Mouse (Mus musculus): ENCODE results near the gene Moxd1. TPM values are rescaled to one million over a fixed set of nuclear protein-coding genes. Genes with fewer than 3 reads are reported as not detected.

Moxd1 gene
- polyA plus RNA-seq, 1 experiment, result 12.8 TPM

Other genes with a start within 250 kb of the Moxd1 start
- gene Taar6, start 237.9 kb upstream of the Moxd1 start, polyA plus RNA-seq (2012; rRNA removed), result not detected in 2 replicates
- gene Taar7a, start 230.0 kb upstream of the Moxd1 start, polyA plus RNA-seq (2012; rRNA removed), result not detected in 2 replicates
- not detected in 2 replicates for gene Taar7b, start 223.6 kb upstream of the Moxd1 start, polyA plus RNA-seq (2012; rRNA removed)
- gene Taar7d, start 196.3 kb upstream of the Moxd1 start, polyA plus RNA-seq (2012; rRNA removed), result not detected in 2 replicates
- gene Taar7e, start 185.9 kb upstream of the Moxd1 start, polyA plus RNA-seq (2012; rRNA removed), result not detected in 2 replicates
- not detected in 2 replicates for gene Taar7f, start 174.0 kb upstream of the Moxd1 start, polyA plus RNA-seq (2012; rRNA removed)
- gene Taar8a, start 147.0 kb upstream of the Moxd1 start, polyA plus RNA-seq (2012; rRNA removed), result not detected in 2 replicates
- gene Taar8b, start 131.2 kb upstream of the Moxd1 start, polyA plus RNA-seq (2012; rRNA removed), result not detected in 2 replicates
- not detected in 2 replicates for gene Taar8c, start 121.6 kb upstream of the Moxd1 start, polyA plus RNA-seq (2012; rRNA removed)
- gene Taar9, start 114.0 kb upstream of the Moxd1 start, polyA plus RNA-seq (2012; rRNA removed), result not detected in 2 replicates
- gene Stx7, start 74.2 kb upstream of the Moxd1 start, polyA plus RNA-seq (2012; rRNA removed), result 95.0 and 124 TPM in 2 replicates

All from urinary bladder, adult 2 months (tissue).